Mouse (Mus musculus): Measurements from ENCODE around the gene Bcas2.
"Not testable (repeated sequence)": the region's sequence is repeated elsewhere in the genome, so short reads cannot be mapped to it uniquely, and the experiment has no call there.

The Bcas2 gene

GRCm38 (mm10) chr3:103169771-103170170 is 1.7 kb upstream of the Bcas2 start:
- peak; percentile 91 for DNase-seq (ENCODE audit: low spot score)

GRCm38 (mm10) chr3:103172615-103173014 is 1.2 kb downstream of the Bcas2 start:
- no peak for DNase-seq (ENCODE audit: low spot score)

- DNase-seq (ENCODE audit: low spot score) = no peak
Measured at GRCm38 (mm10) chr3:103176740-103177139, 5.3 kb downstream of the Bcas2 start.

DNA sequence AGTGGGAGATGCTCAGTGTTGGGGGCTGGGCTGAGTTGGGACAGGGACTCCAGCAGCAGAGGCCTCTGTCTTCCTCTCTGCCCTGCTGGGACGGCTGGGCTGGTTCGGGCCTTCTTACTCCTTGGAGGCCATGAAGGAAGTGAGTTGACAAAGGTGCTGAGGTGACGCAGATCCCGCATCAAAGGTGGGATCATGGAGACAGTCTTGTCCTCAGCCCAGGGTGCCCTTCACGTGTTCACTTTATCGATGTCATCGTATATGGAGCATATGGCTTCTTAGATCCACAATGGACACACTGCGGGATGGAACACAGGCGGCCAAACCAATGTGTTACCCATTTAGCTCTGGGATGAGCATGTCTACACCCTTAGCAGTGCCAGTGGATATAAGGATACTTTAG is 8.1 kb downstream of the Bcas2 start:
- DNase-seq (ENCODE audit: low spot score) = no peak

DNA sequence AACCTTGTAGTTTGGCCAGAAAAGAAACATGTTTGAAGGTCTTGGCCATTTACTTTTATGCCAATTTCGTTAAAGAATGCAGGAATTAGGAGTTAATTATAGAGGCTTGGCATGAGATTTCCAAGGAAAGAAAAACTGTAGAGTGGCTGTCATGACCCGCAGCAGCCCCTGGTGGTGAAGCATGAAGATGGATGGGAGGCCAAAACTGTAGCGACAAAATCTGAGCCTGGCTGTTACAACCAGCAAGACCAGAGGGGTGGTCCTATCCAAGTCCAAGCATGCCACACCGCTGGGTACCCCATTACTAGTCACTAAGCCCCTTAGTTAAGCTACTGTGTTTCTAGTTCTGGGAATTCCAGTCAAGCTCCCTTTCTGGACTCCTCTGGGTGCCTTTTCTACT is 9.7 kb downstream of the Bcas2 start:
- no peak for DNase-seq (ENCODE audit: low spot score)

GRCm38 (mm10) chr3:103182821-103183220 is 11.4 kb downstream of the Bcas2 start:
- DNase-seq (ENCODE audit: low spot score) = no peak

DNA sequence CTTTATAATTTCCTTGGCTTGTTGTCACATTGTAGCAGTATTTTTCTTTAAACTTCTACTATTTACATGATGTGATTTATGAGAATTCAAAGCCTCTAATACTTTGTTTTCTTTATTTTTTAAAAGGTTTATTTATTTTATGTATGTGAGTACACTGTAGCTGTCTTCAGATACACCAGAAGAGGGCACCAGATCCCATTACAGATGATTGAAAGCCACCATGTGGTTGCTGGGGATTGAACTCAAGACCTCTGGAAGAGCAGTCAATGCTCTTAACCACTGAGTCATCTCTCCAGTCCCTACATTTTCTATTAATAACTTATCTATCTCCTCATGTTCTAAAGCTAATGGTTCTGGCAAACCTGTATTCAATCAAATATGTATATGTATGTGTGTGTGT is 13.0 kb downstream of the Bcas2 start:
- not testable (repeated sequence) for DNase-seq (ENCODE audit: low spot score)

DNA sequence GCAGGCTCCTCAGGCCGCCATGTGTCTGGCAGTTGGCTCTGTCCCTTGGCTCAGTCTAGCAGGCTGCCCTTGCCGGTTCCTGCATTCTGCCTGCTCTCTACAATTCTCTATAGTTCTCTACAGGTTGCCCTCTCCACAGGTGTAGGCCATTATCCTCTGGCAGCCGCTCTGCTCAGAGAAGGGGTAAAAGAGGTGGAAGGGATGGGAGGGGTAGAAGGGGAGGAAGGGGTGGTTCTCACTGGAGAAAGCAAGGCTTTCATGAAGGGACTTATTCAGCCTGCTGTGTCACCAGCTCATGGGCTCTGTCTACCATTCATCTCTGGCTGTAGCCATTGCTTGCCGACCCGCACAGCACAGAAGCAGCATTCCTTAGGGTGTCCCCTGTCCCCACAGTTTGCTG is 17.0 kb downstream of the Bcas2 start:
- DNase-seq (ENCODE audit: low spot score) = no peak

DNA sequence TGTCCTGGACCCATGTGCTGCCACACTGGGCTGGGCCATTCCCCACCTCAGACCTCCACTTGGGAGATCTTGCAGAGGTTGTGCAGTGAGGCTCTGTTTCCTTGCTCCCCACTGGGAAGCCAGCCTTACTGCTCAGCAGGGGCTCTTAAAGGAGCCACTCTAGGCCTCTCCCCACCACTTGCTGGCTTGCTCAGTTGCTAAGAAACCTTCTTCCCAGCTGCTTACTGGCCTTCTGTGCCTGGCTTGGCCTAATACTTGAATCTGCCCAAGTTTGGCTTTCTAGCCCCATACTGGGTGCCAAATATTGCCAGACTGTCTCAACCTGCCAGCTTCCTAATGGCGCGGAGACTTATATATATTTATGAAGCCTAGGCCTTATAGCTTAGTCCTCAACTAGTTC is 17.4 kb downstream of the Bcas2 start:
- no peak for DNase-seq (ENCODE audit: low spot score)

DNA sequence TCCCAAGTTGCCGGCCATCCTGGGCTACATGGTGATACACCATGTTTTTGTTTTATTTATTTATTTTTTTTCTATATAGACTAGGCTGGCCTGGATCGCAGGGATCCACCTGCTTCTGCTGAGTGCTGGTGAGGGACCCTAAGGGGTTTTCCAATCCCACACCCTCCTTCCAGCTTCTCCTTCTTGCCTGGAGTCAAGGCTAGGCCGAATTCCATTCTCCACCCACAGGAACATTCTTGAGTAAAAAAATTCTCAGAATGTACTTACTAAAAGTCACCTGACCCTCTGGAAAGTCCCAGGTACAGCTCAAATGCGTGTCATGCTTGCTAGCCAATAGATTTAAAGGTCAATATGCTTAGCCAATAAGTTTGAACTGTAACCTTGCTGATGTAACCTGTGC is 20.7 kb downstream of the Bcas2 start:
- DNase-seq (ENCODE audit: low spot score) = no peak

DNA sequence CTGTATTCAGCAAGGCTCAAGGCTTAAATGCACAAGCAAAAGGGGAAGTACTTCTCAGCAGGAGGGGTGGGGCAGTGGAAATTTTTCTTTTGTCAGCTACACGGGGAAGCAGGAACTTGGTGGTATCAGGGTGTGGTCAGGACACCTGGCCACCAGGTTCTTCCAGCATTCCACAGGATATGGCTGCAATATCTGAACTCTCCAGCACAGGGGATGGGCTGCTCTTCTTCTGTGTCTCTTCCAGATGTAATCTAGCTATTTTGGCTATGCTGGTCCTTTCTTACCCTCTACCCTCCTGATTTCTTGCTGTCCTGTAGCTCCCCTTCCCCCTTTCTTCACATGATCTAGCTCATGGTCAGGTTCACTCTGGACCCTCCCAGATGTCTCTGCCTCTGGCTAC is 21.7 kb downstream of the Bcas2 start:
- no peak for DNase-seq (ENCODE audit: low spot score)

- no peak for DNase-seq (ENCODE audit: low spot score)
Measured at GRCm38 (mm10) chr3:103196320-103196823, 24.9 kb downstream of the Bcas2 start.

DNA sequence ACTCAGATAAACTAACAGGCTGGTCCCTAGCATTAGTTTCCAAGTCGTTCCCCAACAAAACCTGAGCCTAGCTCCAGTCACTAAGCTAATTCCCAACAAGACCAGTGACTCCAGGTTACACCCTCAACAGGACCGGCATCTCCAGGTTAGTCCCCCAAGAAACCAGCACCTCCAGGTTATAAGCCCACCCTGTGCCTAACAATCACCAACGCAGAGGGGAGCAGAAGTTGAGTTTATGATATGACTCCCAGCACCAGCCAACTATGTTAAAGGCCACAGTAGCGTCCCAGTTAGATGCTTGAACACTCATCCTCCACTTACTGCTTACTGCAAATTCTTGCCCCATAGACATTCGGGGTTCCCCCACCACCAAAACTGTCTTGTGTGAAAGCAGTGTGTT is 27.9 kb downstream of the Bcas2 start:
- DNase-seq (ENCODE audit: low spot score) = no peak

DNA sequence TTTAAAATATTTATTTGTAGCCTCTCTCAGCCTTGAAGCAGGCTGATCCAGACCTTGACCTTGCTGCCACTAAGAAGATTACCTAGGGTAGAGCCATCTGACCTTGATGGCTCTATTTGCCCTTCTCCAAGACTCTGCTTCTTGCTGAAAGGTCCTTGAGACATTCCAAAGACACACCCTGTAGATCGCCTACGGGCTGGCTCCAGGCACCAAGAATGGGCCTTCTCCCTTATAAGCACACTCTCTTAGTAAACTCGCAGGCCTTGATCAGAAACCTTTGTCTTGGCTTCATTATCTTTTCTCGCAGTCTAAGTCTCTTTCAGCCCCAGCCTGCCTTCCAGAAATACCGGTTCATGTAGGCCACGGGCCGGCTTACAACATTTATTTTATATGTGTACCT is 29.6 kb downstream of the Bcas2 start:
- DNase-seq (ENCODE audit: low spot score) = not testable (repeated sequence)

- peak; percentile 8 for DNase-seq (ENCODE audit: low spot score)
Measured at GRCm38 (mm10) chr3:103203554-103203953, 32.1 kb downstream of the Bcas2 start.

- DNase-seq (ENCODE audit: low spot score) = no peak
Measured at GRCm38 (mm10) chr3:103204445-103204844, 33.0 kb downstream of the Bcas2 start.

GRCm38 (mm10) chr3:103206393-103206792 is 34.9 kb downstream of the Bcas2 start:
- DNase-seq (ENCODE audit: low spot score) = no peak

DNA sequence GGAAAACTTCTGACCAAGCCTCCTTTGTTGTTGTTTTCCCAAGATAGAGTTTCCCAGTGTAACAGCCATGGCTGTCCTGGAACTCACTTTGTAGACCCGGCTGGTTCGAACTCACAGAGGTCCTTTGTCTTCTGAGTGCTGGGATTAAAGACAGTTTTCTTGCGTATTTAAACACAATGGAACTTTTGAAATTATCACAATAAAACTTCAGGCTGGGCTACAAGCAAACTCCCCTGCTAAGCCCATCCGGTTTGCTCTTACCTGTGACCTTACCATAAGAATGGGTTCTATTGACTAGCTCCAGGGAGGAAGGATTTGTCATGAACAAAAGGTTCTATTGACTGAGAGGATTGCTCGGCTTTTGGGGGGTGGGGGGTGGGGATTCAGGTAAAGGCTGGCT is 36.3 kb downstream of the Bcas2 start:
- DNase-seq (ENCODE audit: low spot score) = no peak

- no peak for DNase-seq (ENCODE audit: low spot score)
Measured at GRCm38 (mm10) chr3:103208237-103208636, 36.8 kb downstream of the Bcas2 start.

DNA sequence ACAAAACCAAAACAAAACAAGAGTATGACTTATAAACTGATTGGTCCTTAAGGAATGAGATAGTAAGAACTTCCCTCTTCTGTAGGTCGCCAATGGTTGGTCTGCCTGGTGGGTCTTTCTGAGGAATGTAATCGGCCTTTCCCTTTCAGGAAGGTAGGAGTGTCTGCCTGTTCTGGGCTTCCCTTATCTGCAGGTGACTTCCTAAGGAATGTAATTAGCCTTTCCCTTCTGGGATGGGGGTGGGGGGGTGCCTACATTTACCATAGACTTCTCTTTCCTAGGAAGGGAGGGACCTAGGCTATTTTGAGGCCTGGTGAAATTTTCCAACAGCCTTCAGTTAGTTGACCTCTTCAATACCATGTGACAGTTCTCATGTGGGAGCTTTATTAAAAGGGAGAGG is 39.6 kb downstream of the Bcas2 start:
- no peak for DNase-seq (ENCODE audit: low spot score)

- no peak for DNase-seq (ENCODE audit: low spot score)
Measured at GRCm38 (mm10) chr3:103212142-103212541, 40.7 kb downstream of the Bcas2 start.

GRCm38 (mm10) chr3:103213537-103213936 is 42.1 kb downstream of the Bcas2 start:
- DNase-seq (ENCODE audit: low spot score) = no peak

- DNase-seq (ENCODE audit: low spot score) = no peak
Measured at GRCm38 (mm10) chr3:103214593-103215285, 43.3 kb downstream of the Bcas2 start.

- DNase-seq (ENCODE audit: low spot score) = not testable (repeated sequence)
Measured at GRCm38 (mm10) chr3:103215399-103215798, 43.9 kb downstream of the Bcas2 start.

All from testis, postnatal 10 days (tissue).